Mouse (Mus musculus): ENCODE results near the gene Bri3. TPM values are rescaled to one million over a fixed set of nuclear protein-coding genes. Genes with fewer than 3 reads are reported as not detected.

Gene Bri3
- polyA plus RNA-seq, 1 experiment from 2014 or later = 93.6 TPM

GRCm38 (mm10) chr5:144381782-144382181, 137.5 kb downstream of the Bri3 start:
- Histone ChIP-seq H3K36me3 (ENCODE audit: control insufficient read depth, insufficient read depth, low read length) (no peaks in the 10 kb centered on the region), H3K27ac (ENCODE audit: low read length) (no peak overlapping the region), H3K9ac (ENCODE audit: low read length) (no peak overlapping the region), H3K9me3 (replicated peaks; ENCODE audit: control insufficient read depth, low read length) (no peaks in the 10 kb centered on the region), H3K4me1 (ENCODE audit: control insufficient read depth, insufficient read depth, low read length) (no peaks in the 10 kb centered on the region), H3K27me3 (ENCODE audit: control insufficient read depth, insufficient read depth, low read length) (no peaks in the 10 kb centered on the region), H3K4me3 (replicated peaks; ENCODE audit: low read length) (no peak overlapping the region), H3K4me2 (ENCODE audit: low read depth, low read length) (no peak overlapping the region)
- no peak for ATAC-seq (ENCODE audit: insufficient read depth, low FRiP score)
- 83% methylated on average over 3 of the region's 3 CpGs for WGBS

- H3K4me3 ChIP-seq (replicated peaks; ENCODE audit: low read length) = no peak overlapping the region
- H3K9me3 ChIP-seq (replicated peaks; ENCODE audit: control insufficient read depth, low read length) = no peaks in the 10 kb centered on the region
- H3K4me2 ChIP-seq (ENCODE audit: low read depth, low read length) = no peak overlapping the region
- ATAC-seq (ENCODE audit: insufficient read depth, low FRiP score) = no peak
- H3K36me3 ChIP-seq (ENCODE audit: control insufficient read depth, insufficient read depth, low read length) = no peaks in the 10 kb centered on the region
- no peak overlapping the region for H3K27ac ChIP-seq (ENCODE audit: low read length)
- H3K27me3 ChIP-seq (ENCODE audit: control insufficient read depth, insufficient read depth, low read length) = no peaks in the 10 kb centered on the region
- H3K9ac ChIP-seq (ENCODE audit: low read length) = no peak overlapping the region
- WGBS = 62% methylated on average over 3 of the region's 3 CpGs
- no peaks in the 10 kb centered on the region for H3K4me1 ChIP-seq (ENCODE audit: control insufficient read depth, insufficient read depth, low read length)
These were observed 139.7 kb downstream of the Bri3 start for GRCm38 (mm10) chr5:144383936-144384335.

DNA sequence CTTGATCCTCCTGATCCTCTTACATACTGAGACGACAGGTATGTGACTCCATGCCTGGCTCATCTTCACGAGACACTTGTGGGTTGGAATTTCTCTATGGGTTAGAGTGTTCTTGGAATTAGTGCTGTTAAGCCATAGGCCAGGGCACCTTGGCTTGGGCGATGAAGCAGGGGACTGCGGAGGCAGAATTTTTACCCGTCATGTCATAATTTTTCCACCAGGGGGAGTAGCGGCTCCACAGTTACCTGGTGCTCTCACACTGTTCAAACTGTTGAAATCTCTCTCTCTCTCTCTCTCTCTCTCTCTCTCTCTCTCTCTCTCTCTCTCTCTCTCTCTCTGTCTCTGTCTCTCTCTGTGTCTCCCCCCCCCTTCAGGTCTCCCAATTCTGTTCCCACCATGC, 143.6 kb downstream of the Bri3 start:
- H3K9ac ChIP-seq (ENCODE audit: low read length) = no peak overlapping the region
- H3K9me3 ChIP-seq (replicated peaks; ENCODE audit: control insufficient read depth, low read length) = no peaks in the 10 kb centered on the region
- no peak overlapping the region for H3K27ac ChIP-seq (ENCODE audit: low read length)
- no peak overlapping the region for H3K4me3 ChIP-seq (replicated peaks; ENCODE audit: low read length)
- H3K27me3 ChIP-seq (ENCODE audit: control insufficient read depth, insufficient read depth, low read length) = no peaks in the 10 kb centered on the region
- H3K4me1 ChIP-seq (ENCODE audit: control insufficient read depth, insufficient read depth, low read length) = no peaks in the 10 kb centered on the region
- ATAC-seq (ENCODE audit: insufficient read depth, low FRiP score) = no peak
- WGBS = 9% methylated on average over 6 of the region's 6 CpGs
- no peaks in the 10 kb centered on the region for H3K36me3 ChIP-seq (ENCODE audit: control insufficient read depth, insufficient read depth, low read length)
- H3K4me2 ChIP-seq (ENCODE audit: low read depth, low read length) = no peak overlapping the region

GRCm38 (mm10) chr5:144394142-144394541, 149.9 kb downstream of the Bri3 start:
- Histone ChIP-seq H3K4me2 (ENCODE audit: low read depth, low read length) (no peak overlapping the region), H3K9ac (ENCODE audit: low read length) (no peak overlapping the region)
- 81% methylated on average over 2 of the region's 2 CpGs for WGBS

GRCm38 (mm10) chr5:144397566-144397965, 153.3 kb downstream of the Bri3 start:
- no peaks in the 10 kb centered on the region for H3K9me3 ChIP-seq (replicated peaks; ENCODE audit: control insufficient read depth, low read length)
- H3K9ac ChIP-seq (ENCODE audit: low read length) = no peak overlapping the region
- 9% methylated on average over 6 of the region's 9 CpGs for WGBS

More at GRCm38 (mm10) chr5:144394142-144394541, 149.9 kb downstream of the Bri3 start:
- no peak overlapping the region for H3K27ac ChIP-seq (ENCODE audit: low read length)
- no peaks in the 10 kb centered on the region for H3K9me3 ChIP-seq (replicated peaks; ENCODE audit: control insufficient read depth, low read length)
- no peaks in the 10 kb centered on the region for H3K4me1 ChIP-seq (ENCODE audit: control insufficient read depth, insufficient read depth, low read length)
- no peak overlapping the region for H3K4me3 ChIP-seq (replicated peaks; ENCODE audit: low read length)
- ATAC-seq (ENCODE audit: insufficient read depth, low FRiP score) = no peak
- no peaks in the 10 kb centered on the region for H3K27me3 ChIP-seq (ENCODE audit: control insufficient read depth, insufficient read depth, low read length)
- H3K36me3 ChIP-seq (ENCODE audit: control insufficient read depth, insufficient read depth, low read length) = no peaks in the 10 kb centered on the region

GRCm38 (mm10) chr5:144400821-144401220, 156.6 kb downstream of the Bri3 start:
- no peaks in the 10 kb centered on the region for H3K9me3 ChIP-seq (replicated peaks; ENCODE audit: control insufficient read depth, low read length)
- H3K27ac ChIP-seq (ENCODE audit: low read length) = no peak overlapping the region
- no peak for ATAC-seq (ENCODE audit: insufficient read depth, low FRiP score)
- H3K9ac ChIP-seq (ENCODE audit: low read length) = no peak overlapping the region
- H3K36me3 ChIP-seq (ENCODE audit: control insufficient read depth, insufficient read depth, low read length) = no peaks in the 10 kb centered on the region
- no peaks in the 10 kb centered on the region for H3K4me1 ChIP-seq (ENCODE audit: control insufficient read depth, insufficient read depth, low read length)
- no peak overlapping the region for H3K4me2 ChIP-seq (ENCODE audit: low read depth, low read length)
- WGBS = 74% methylated on average over 5 of the region's 5 CpGs
- no peak overlapping the region for H3K4me3 ChIP-seq (replicated peaks; ENCODE audit: low read length)
- H3K27me3 ChIP-seq (ENCODE audit: control insufficient read depth, insufficient read depth, low read length) = no peaks in the 10 kb centered on the region

More at GRCm38 (mm10) chr5:144397566-144397965, 153.3 kb downstream of the Bri3 start:
- Histone ChIP-seq H3K36me3 (ENCODE audit: control insufficient read depth, insufficient read depth, low read length) (no peaks in the 10 kb centered on the region), H3K27me3 (ENCODE audit: control insufficient read depth, insufficient read depth, low read length) (no peaks in the 10 kb centered on the region), H3K4me3 (replicated peaks; ENCODE audit: low read length) (no peak overlapping the region), H3K4me2 (ENCODE audit: low read depth, low read length) (no peak overlapping the region), H3K27ac (ENCODE audit: low read length) (no peak overlapping the region), H3K4me1 (ENCODE audit: control insufficient read depth, insufficient read depth, low read length) (no peaks in the 10 kb centered on the region)
- ATAC-seq (ENCODE audit: insufficient read depth, low FRiP score) = no peak

DNA sequence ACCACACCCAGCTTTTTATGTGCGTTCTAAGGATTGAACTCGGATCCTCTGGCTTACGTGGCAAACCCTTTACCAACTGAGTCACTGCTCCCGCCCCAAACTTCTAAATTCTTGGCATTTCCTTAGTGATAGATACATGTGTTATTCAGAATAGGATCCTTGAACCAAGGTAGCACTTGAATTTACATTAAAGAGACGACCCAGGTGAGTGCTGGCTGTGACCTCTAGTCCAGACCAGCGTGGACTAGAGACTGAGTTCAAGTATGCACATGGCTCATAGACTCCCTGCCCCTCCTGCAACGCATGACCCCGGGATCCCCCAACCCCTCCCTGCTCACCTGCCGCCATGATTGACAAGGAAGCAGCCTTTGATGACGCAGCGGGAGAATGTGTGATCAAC, 162.0 kb downstream of the Bri3 start:
- H3K36me3 ChIP-seq (ENCODE audit: control insufficient read depth, insufficient read depth, low read length) = no peaks in the 10 kb centered on the region
- no peaks in the 10 kb centered on the region for H3K9me3 ChIP-seq (replicated peaks; ENCODE audit: control insufficient read depth, low read length)
- H3K4me1 ChIP-seq (ENCODE audit: control insufficient read depth, insufficient read depth, low read length) = no peaks in the 10 kb centered on the region
- H3K9ac ChIP-seq (ENCODE audit: low read length) = no peak overlapping the region
- no peak overlapping the region for H3K4me2 ChIP-seq (ENCODE audit: low read depth, low read length)
- no peak overlapping the region for H3K27ac ChIP-seq (ENCODE audit: low read length)
- no peaks in the 10 kb centered on the region for H3K27me3 ChIP-seq (ENCODE audit: control insufficient read depth, insufficient read depth, low read length)
- 83% methylated on average over 11 of the region's 11 CpGs for WGBS
- no peak overlapping the region for H3K4me3 ChIP-seq (replicated peaks; ENCODE audit: low read length)
- ATAC-seq (ENCODE audit: insufficient read depth, low FRiP score) = no peak

GRCm38 (mm10) chr5:144410666-144411065, 166.4 kb downstream of the Bri3 start:
- Histone ChIP-seq H3K4me1 (ENCODE audit: control insufficient read depth, insufficient read depth, low read length) (no peaks in the 10 kb centered on the region), H3K27me3 (ENCODE audit: control insufficient read depth, insufficient read depth, low read length) (no peaks in the 10 kb centered on the region), H3K4me2 (ENCODE audit: low read depth, low read length) (no peak overlapping the region), H3K9ac (ENCODE audit: low read length) (no peak overlapping the region), H3K27ac (ENCODE audit: low read length) (no peak overlapping the region), H3K4me3 (replicated peaks; ENCODE audit: low read length) (no peak overlapping the region), H3K36me3 (ENCODE audit: control insufficient read depth, insufficient read depth, low read length) (no peaks in the 10 kb centered on the region), H3K9me3 (replicated peaks; ENCODE audit: control insufficient read depth, low read length) (no peaks in the 10 kb centered on the region)
- ATAC-seq (ENCODE audit: insufficient read depth, low FRiP score) = no peak
- WGBS = 93% methylated on average over 10 of the region's 10 CpGs

DNA sequence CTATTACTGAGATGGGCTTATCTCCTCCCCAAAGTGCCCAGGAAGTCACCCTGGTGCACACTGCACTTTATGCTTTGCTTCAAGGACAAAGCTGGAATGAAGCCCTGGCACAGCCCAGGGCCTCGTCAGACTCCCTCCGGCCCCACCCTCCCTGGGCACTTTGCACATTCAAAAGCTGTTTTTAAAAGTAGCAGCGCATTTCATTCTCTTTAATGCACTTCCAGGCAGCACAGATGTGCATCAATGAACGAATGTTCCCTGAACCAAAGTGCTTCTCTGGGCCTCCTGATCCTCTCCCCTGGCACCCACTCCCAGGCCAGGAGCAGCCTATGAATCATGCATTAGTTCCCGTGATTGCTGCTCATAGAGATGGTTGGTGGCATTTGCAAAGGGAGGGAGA, 167.5 kb downstream of the Bri3 start:
- H3K4me3 ChIP-seq (replicated peaks; ENCODE audit: low read length) = no peak overlapping the region
- H3K9ac ChIP-seq (ENCODE audit: low read length) = no peak overlapping the region
- no peaks in the 10 kb centered on the region for H3K27me3 ChIP-seq (ENCODE audit: control insufficient read depth, insufficient read depth, low read length)
- WGBS = 41% methylated on average over 5 of the region's 5 CpGs
- no peaks in the 10 kb centered on the region for H3K4me1 ChIP-seq (ENCODE audit: control insufficient read depth, insufficient read depth, low read length)
- no peaks in the 10 kb centered on the region for H3K9me3 ChIP-seq (replicated peaks; ENCODE audit: control insufficient read depth, low read length)
- H3K36me3 ChIP-seq (ENCODE audit: control insufficient read depth, insufficient read depth, low read length) = no peaks in the 10 kb centered on the region
- ATAC-seq (ENCODE audit: insufficient read depth, low FRiP score) = no peak
- no peak overlapping the region for H3K4me2 ChIP-seq (ENCODE audit: low read depth, low read length)
- H3K27ac ChIP-seq (ENCODE audit: low read length) = no peak overlapping the region

- no peak overlapping the region for H3K4me2 ChIP-seq (ENCODE audit: low read depth, low read length)
- H3K9me3 ChIP-seq (replicated peaks; ENCODE audit: control insufficient read depth, low read length) = no peaks in the 10 kb centered on the region
- 69% methylated on average over 4 of the region's 4 CpGs for WGBS
- no peak overlapping the region for H3K27ac ChIP-seq (ENCODE audit: low read length)
- H3K9ac ChIP-seq (ENCODE audit: low read length) = no peak overlapping the region
- H3K27me3 ChIP-seq (ENCODE audit: control insufficient read depth, insufficient read depth, low read length) = no peaks in the 10 kb centered on the region
- no peaks in the 10 kb centered on the region for H3K4me1 ChIP-seq (ENCODE audit: control insufficient read depth, insufficient read depth, low read length)
- no peaks in the 10 kb centered on the region for H3K36me3 ChIP-seq (ENCODE audit: control insufficient read depth, insufficient read depth, low read length)
- no peak for ATAC-seq (ENCODE audit: insufficient read depth, low FRiP score)
- H3K4me3 ChIP-seq (replicated peaks; ENCODE audit: low read length) = no peak overlapping the region
These were observed 168.5 kb downstream of the Bri3 start for GRCm38 (mm10) chr5:144412781-144413180.
